Comparison of ENCODE assay signal across 8 mouse cellular contexts in genomic region chr2:91921790-91922570, GRCm38 (mm10). TPM values are rescaled to one million over a fixed set of nuclear protein-coding genes. Genes with fewer than 3 reads are reported as not detected.
A peak's percentile ranks its signal among the peaks of the same experiment; 100 is the strongest.
DNase-seq lines count a peak whose midpoint lies in the region; ATAC-seq and TF ChIP-seq lines count a peak whose summit lies in the region.
"Had no signal": no experiment of that assay in that cellular context is flagged by ENCODE, and none has a peak within 500 bp of the region (broad histone marks: within the 10 kb centered on the region; RNA-seq: fewer than 3 reads in every experiment).

No protein-coding gene starts in this region.

- DNase-seq in NIH3T3 (ENCODE audit: low read depth) = peak; percentile 73
- peak in 1 of 2 experiments; percentile 53 for DNase-seq in cerebellum, adult 2 months
- peak; percentile 36 for DNase-seq in kidney, adult 11 months
- DNase-seq in stomach, postnatal 0 days (ENCODE audit: low spot score) = peak; percentile 67

- H3K36me3 ChIP-seq in limb, embryonic 12.5 days = peaks cover 25% of the 10 kb centered on the region
- H3K36me3 ChIP-seq in midbrain, embryonic 16.5 days (ENCODE audit: control insufficient read depth, insufficient read depth, low read length) = peaks cover 14% of the 10 kb centered on the region; the same call in 1 of the 2 replicates
- H3K36me3 ChIP-seq in stomach, postnatal 0 days (ENCODE audit: control insufficient read depth, insufficient read depth, low read length) = peaks cover 12% of the 10 kb centered on the region

- H3K27me3 ChIP-seq in cerebellum, adult 2 months (ENCODE audit: control insufficient read depth, insufficient read depth, low read length) = peaks cover 4% of the 10 kb centered on the region; the same call in 1 of the 2 replicates
- peaks cover 62% of the 10 kb centered on the region for H3K27me3 ChIP-seq in limb, embryonic 12.5 days
- peaks cover 27% of the 10 kb centered on the region for H3K27me3 ChIP-seq in midbrain, embryonic 16.5 days (ENCODE audit: control insufficient read depth, insufficient read depth, low read depth, low read length)
- H3K27me3 ChIP-seq in stomach, postnatal 0 days (ENCODE audit: control insufficient read depth, insufficient read depth, low read length) = peaks cover 4% of the 10 kb centered on the region; the same call in 1 of the 2 replicates

- peak overlapping the region; percentile 42; the same call in 1 of the 2 replicates for H3K9ac ChIP-seq in limb, embryonic 12.5 days (replicated peaks)
- peak overlapping the region; percentile 63 for H3K9ac ChIP-seq in midbrain, embryonic 16.5 days (ENCODE audit: low read depth, low read length)
- H3K9ac ChIP-seq in stomach, postnatal 0 days (ENCODE audit: low read length) = peak overlapping the region; percentile 13; the same call in 1 of the 2 replicates

- TF ChIP-seq POLR2A in cerebellum, adult 2 months (IDR thresholded peaks at IDR 0.05; ENCODE audit: borderline replicate concordance, insufficient read depth, low read length) = no peak

- no peak for TF ChIP-seq EP300 in stomach, postnatal 0 days (optimal IDR thresholded peaks at IDR 0.05)

- H3K27ac ChIP-seq in cerebellum, adult 2 months (ENCODE audit: insufficient read depth, low read length) = no peak overlapping the region
- H3K27ac ChIP-seq in limb, embryonic 12.5 days = no peak overlapping the region
- H3K27ac ChIP-seq in midbrain, embryonic 16.5 days (ENCODE audit: low read length) = no peak overlapping the region
- no peak overlapping the region for H3K27ac ChIP-seq in stomach, postnatal 0 days (replicated peaks)

- 1% methylated on average over 63 of the region's 64 CpGs for WGBS in cerebellum, adult 2 months
- under 1% methylated on average over 64 of the region's 64 CpGs for WGBS in limb, embryonic 12.5 days
- WGBS in midbrain, embryonic 16.5 days = under 1% methylated on average over 62 of the region's 64 CpGs
- WGBS in stomach, postnatal 0 days = 1% methylated on average over 53 of the region's 64 CpGs

- TF ChIP-seq CTCF in cerebellum, adult 2 months (IDR thresholded peaks at IDR 0.05; ENCODE audit: borderline replicate concordance, insufficient read depth, low read depth, low read length) = peak; percentile 30; the same call in 1 of the 2 replicates
- peak; percentile 62 for TF ChIP-seq CTCF in stomach, postnatal 0 days (IDR thresholded peaks at IDR 0.05; ENCODE audit: low read depth)

- ATAC-seq in frontal cortex, adult (ENCODE audit: low TSS enrichment) = peak; percentile 42
- ATAC-seq in limb, embryonic 12.5 days (ENCODE audit: insufficient number of reproducible peaks, insufficient read depth, low FRiP score, low TSS enrichment, low read depth) = peak; percentile 27; the same call in 1 of the 2 replicates
- ATAC-seq in midbrain, embryonic 16.5 days = peak; percentile 70
- ATAC-seq in stomach, postnatal 0 days (ENCODE audit: low FRiP score, low TSS enrichment) = peak; percentile 47

- H3K4me3 ChIP-seq in cerebellum, adult 2 months (replicated peaks; ENCODE audit: insufficient read depth, low read depth, low read length) = peak overlapping the region; percentile 6
- H3K4me3 ChIP-seq in limb, embryonic 12.5 days (replicated peaks) = peak overlapping the region; percentile 60
- H3K4me3 ChIP-seq in midbrain, embryonic 16.5 days (ENCODE audit: low read depth, low read length) = peak overlapping the region; percentile 56
- peak overlapping the region; percentile 53 for H3K4me3 ChIP-seq in stomach, postnatal 0 days (ENCODE audit: low read depth, low read length)

- peaks cover 3% of the 10 kb centered on the region; the same call in 1 of the 2 replicates for H3K4me1 ChIP-seq in cerebellum, adult 2 months (ENCODE audit: control insufficient read depth, insufficient read depth, low read length)
- peaks cover 29% of the 10 kb centered on the region for H3K4me1 ChIP-seq in limb, embryonic 12.5 days (replicated peaks)
- H3K4me1 ChIP-seq in midbrain, embryonic 16.5 days (ENCODE audit: control insufficient read depth, insufficient read depth, low read length) = peaks cover 9% of the 10 kb centered on the region
- H3K4me1 ChIP-seq in stomach, postnatal 0 days (replicated peaks; ENCODE audit: control insufficient read depth, insufficient read depth) = peaks cover 10% of the 10 kb centered on the region

- H3K9me3 ChIP-seq in limb, embryonic 12.5 days = no peaks in the 10 kb centered on the region
- H3K9me3 ChIP-seq in midbrain, embryonic 16.5 days (replicated peaks; ENCODE audit: control insufficient read depth, low read length, poor library complexity, severe bottlenecking) = no peaks in the 10 kb centered on the region
- no peaks in the 10 kb centered on the region for H3K9me3 ChIP-seq in stomach, postnatal 0 days (ENCODE audit: control insufficient read depth, low read length)

- H3K4me2 ChIP-seq in limb, embryonic 12.5 days = peak overlapping the region; percentile 93
- H3K4me2 ChIP-seq in midbrain, embryonic 16.5 days (ENCODE audit: low read length) = peak overlapping the region; percentile 71
- H3K4me2 ChIP-seq in stomach, postnatal 0 days (replicated peaks; ENCODE audit: low read depth) = peak overlapping the region; percentile 95

RNA-seq across cellular contexts. Expression of gene Chrm4, which starts 5.1 kb away (rescaled TPM):
- 2.0 TPM in 2 replicates for polyA plus RNA-seq in cerebellum, adult 2 months (2012; rRNA removed)
- 0.33 and 0.65 TPM in 2 replicates for polyA plus RNA-seq in limb, embryonic 12.5 days (2016; fragmentation: Nextera tagmentation; extraction: Ambion mirVana)
- 0.33 and 0.34 TPM in 2 replicates for polyA plus RNA-seq in midbrain, embryonic 16.5 days (2015; fragmentation: Nextera tagmentation; extraction: Ambion mirVana)
- polyA plus RNA-seq in stomach, postnatal 0 days (2015; fragmentation: Nextera tagmentation; extraction: Ambion mirVana) = 0.08 and 0.16 TPM in 2 replicates

RNA-seq across cellular contexts. Expression of gene Mdk, which starts 10.1 kb away (rescaled TPM):
- 77.8 and 78.9 TPM in 2 replicates for polyA plus RNA-seq in cerebellum, adult 2 months (2012; rRNA removed)
- polyA plus RNA-seq in limb, embryonic 12.5 days (2016; fragmentation: Nextera tagmentation; extraction: Ambion mirVana) = 2,281 and 2,291 TPM in 2 replicates
- polyA plus RNA-seq in midbrain, embryonic 16.5 days (2015; fragmentation: Nextera tagmentation; extraction: Ambion mirVana) = 98.8 and 113 TPM in 2 replicates
- polyA plus RNA-seq in stomach, postnatal 0 days (2015; fragmentation: Nextera tagmentation; extraction: Ambion mirVana) = 157 and 170 TPM in 2 replicates

RNA-seq across cellular contexts. Expression of gene Gm9821, which starts 23.5 kb away (rescaled TPM):
- polyA plus RNA-seq in cerebellum, adult 2 months (2012; rRNA removed) = not detected in 2 replicates
- polyA plus RNA-seq in limb, embryonic 12.5 days (2016; fragmentation: Nextera tagmentation; extraction: Ambion mirVana) = 0.28 and 0.59 TPM in 2 replicates
- polyA plus RNA-seq in midbrain, embryonic 16.5 days (2015; fragmentation: Nextera tagmentation; extraction: Ambion mirVana) = 0.11 TPM in 1 of 2 replicates, not detected in the other
- polyA plus RNA-seq in stomach, postnatal 0 days (2015; fragmentation: Nextera tagmentation; extraction: Ambion mirVana) = 0.13 and 0.15 TPM in 2 replicates
- polyA plus RNA-seq: large intestine, adult 2 months had no signal

RNA-seq across cellular contexts. Expression of gene Dgkz, which starts 53.7 kb away (rescaled TPM):
- polyA plus RNA-seq in cerebellum, adult 2 months (2012; rRNA removed) = 716 and 832 TPM in 2 replicates
- polyA plus RNA-seq in limb, embryonic 12.5 days (2016; fragmentation: Nextera tagmentation; extraction: Ambion mirVana) = 33.7 and 39.9 TPM in 2 replicates
- 28.3 and 33.3 TPM in 2 replicates for polyA plus RNA-seq in midbrain, embryonic 16.5 days (2015; fragmentation: Nextera tagmentation; extraction: Ambion mirVana)
- polyA plus RNA-seq in stomach, postnatal 0 days (2015; fragmentation: Nextera tagmentation; extraction: Ambion mirVana) = 18.6 and 23.2 TPM in 2 replicates

Comparison
In these comparisons a context has a peak if more than half of its experiments do, and no peak if none do; other contexts are left out.
1. H3K4me3 ChIP-seq: peak in every context shown above with its lines; median percentile 60 in limb, embryonic 12.5 days; 56 in midbrain, embryonic 16.5 days; 53 in stomach, postnatal 0 days; 6 in cerebellum, adult 2 months.
2. H3K9ac ChIP-seq: peak in every context shown above with its lines; median percentile 63 in midbrain, embryonic 16.5 days; 42 in limb, embryonic 12.5 days; 13 in stomach, postnatal 0 days.
3. RNA of gene Mdk, which starts 10.1 kb away (polyA plus RNA-seq): 2,281 to 2,291 TPM in limb, embryonic 12.5 days; 157 to 170 TPM in stomach, postnatal 0 days, 98.8 to 113 TPM in midbrain, embryonic 16.5 days and 77.8 to 78.9 TPM in cerebellum, adult 2 months; every median in the first group is over 10 times any median in the second.
4. Peak in every context shown above with its lines, with median percentiles within 50 percentile points of each other: ATAC-seq and H3K4me2 ChIP-seq.